Mouse (Mus musculus): ENCODE data around the gene Gm10401. TPM values are rescaled to one million over a fixed set of nuclear protein-coding genes. Genes with fewer than 3 reads are reported as not detected.
"Not testable (repeated sequence)": the region's sequence is repeated elsewhere in the genome, so short reads cannot be mapped to it uniquely, and the experiment has no call there.

Gm10401 gene
- polyA plus RNA-seq, 1 experiment from 2014 or later, result 46.5 TPM

DNA sequence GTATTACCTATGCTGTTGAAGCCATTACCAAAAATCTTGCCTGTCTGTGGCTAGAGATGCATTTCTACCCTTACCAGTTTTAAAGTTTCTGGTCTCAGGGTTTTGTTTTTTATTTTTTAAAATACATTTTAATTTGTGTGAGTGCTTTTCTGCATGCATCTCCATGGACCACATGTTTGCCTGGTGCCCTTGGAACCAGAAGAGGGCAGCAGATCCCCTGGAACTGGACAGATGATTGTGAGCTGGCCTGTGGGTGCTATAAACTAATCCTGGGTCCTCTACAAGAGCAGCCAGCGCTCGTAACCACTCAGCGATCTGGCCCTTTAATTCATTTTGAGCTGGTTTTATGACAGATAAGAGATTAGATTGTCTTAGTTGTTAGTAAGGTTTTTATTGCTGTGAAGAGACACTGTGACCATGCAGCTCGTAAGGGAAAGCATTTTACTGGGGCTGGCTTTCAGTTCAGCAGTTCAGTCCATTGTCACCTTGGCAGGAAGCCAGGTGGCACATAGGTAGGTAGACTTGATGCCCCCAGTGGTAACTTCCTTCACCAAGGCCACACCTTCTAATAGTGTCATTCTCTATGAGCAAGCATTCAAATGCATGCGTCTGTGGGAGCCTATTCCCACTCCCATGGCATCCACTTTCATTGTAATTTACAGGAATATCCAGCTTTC lies 8.4 kb downstream of the Gm10401 start:
- H3K36me3 ChIP-seq (ENCODE audit: control insufficient read depth, insufficient read depth, low read length), result peaks cover 82% of the 10 kb centered on the region

DNA sequence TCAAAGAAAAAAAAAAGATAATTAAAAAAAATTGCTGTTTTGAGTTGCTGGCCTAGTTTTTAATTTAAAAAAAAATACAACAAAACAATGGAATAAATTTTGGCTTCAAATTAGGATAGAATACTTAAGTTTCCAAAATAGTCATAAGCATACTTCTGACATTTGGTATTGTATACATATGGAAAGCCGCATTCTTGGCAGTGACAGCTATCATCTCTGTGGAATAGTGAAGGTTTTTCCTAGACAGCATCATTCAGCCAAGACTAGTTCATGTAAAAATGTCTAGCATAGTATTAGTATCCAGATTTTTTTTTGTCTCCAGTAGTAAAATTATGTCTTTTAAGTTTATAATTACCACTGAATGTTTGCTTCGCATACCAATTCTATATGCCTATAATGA lies 12.4 kb downstream of the Gm10401 start:
- no peak overlapping the region for H3K4me3 ChIP-seq (ENCODE audit: low read depth, low read length)
- no peak for ATAC-seq (replicated peaks; ENCODE audit: low FRiP score, low TSS enrichment, low read depth)
- no peak for DNase-seq (ENCODE audit: low spot score)
- no peak overlapping the region for H3K9ac ChIP-seq (ENCODE audit: low read length)
- H3K9me3 ChIP-seq (ENCODE audit: control insufficient read depth, low read length), result no peaks in the 10 kb centered on the region; the same call in 1 of the 2 replicates
- H3K27me3 ChIP-seq (replicated peaks; ENCODE audit: control insufficient read depth, insufficient read depth, low read length), result no peaks in the 10 kb centered on the region
- H3K27ac ChIP-seq (ENCODE audit: low read depth), result no peak overlapping the region
- WGBS, result 98% methylated on average over 2 of the region's 2 CpGs
- H3K4me2 ChIP-seq (ENCODE audit: low read length), result no peak overlapping the region
- H3K4me1 ChIP-seq (replicated peaks; ENCODE audit: control insufficient read depth, insufficient read depth, low read length), result no peaks in the 10 kb centered on the region
- peaks cover 93% of the 10 kb centered on the region for H3K36me3 ChIP-seq (ENCODE audit: control insufficient read depth, insufficient read depth, low read length)

More for the DNA sequence above, 8.4 kb downstream of the Gm10401 start:
- Histone ChIP-seq H3K27ac (ENCODE audit: low read depth) (no peak overlapping the region), H3K4me3 (ENCODE audit: low read depth, low read length) (no peak overlapping the region), H3K9me3 (ENCODE audit: control insufficient read depth, low read length) (no peaks in the 10 kb centered on the region; the same call in 1 of the 2 replicates), H3K9ac (ENCODE audit: low read length) (no peak overlapping the region), H3K27me3 (replicated peaks; ENCODE audit: control insufficient read depth, insufficient read depth, low read length) (no peaks in the 10 kb centered on the region), H3K4me2 (ENCODE audit: low read length) (no peak overlapping the region), H3K4me1 (replicated peaks; ENCODE audit: control insufficient read depth, insufficient read depth, low read length) (no peaks in the 10 kb centered on the region)
- DNase-seq (ENCODE audit: low spot score), result no peak
- WGBS, result 84% methylated on average over 5 of the region's 5 CpGs
- ATAC-seq (replicated peaks; ENCODE audit: low FRiP score, low TSS enrichment, low read depth), result no peak

- Histone ChIP-seq H3K27ac (ENCODE audit: low read depth) (no peak overlapping the region), H3K9ac (ENCODE audit: low read length) (no peak overlapping the region), H3K27me3 (replicated peaks; ENCODE audit: control insufficient read depth, insufficient read depth, low read length) (no peaks in the 10 kb centered on the region), H3K4me2 (ENCODE audit: low read length) (no peak overlapping the region), H3K9me3 (ENCODE audit: control insufficient read depth, low read length) (no peaks in the 10 kb centered on the region), H3K4me1 (replicated peaks; ENCODE audit: control insufficient read depth, insufficient read depth, low read length) (no peaks in the 10 kb centered on the region), H3K4me3 (ENCODE audit: low read depth, low read length) (no peak overlapping the region), H3K36me3 (ENCODE audit: control insufficient read depth, insufficient read depth, low read length) (peaks cover 73% of the 10 kb centered on the region)
- DNase-seq (ENCODE audit: low spot score) (no peak), ATAC-seq (replicated peaks; ENCODE audit: low FRiP score, low TSS enrichment, low read depth) (no peak)
- 84% methylated on average over 6 of the region's 6 CpGs for WGBS
Measured at GRCm38 (mm10) chr5:115083492-115083891, 14.6 kb downstream of the Gm10401 start.

- no peak overlapping the region for H3K27ac ChIP-seq (ENCODE audit: low read depth)
- no peak overlapping the region for H3K4me3 ChIP-seq (ENCODE audit: low read depth, low read length)
- peaks cover 56% of the 10 kb centered on the region for H3K36me3 ChIP-seq (ENCODE audit: control insufficient read depth, insufficient read depth, low read length)
- H3K4me2 ChIP-seq (ENCODE audit: low read length), result no peak overlapping the region
- H3K4me1 ChIP-seq (replicated peaks; ENCODE audit: control insufficient read depth, insufficient read depth, low read length), result no peaks in the 10 kb centered on the region
- H3K9ac ChIP-seq (ENCODE audit: low read length), result no peak overlapping the region
- ATAC-seq (replicated peaks; ENCODE audit: low FRiP score, low TSS enrichment, low read depth) (no peak), DNase-seq (ENCODE audit: low spot score) (no peak)
- 81% methylated on average over 5 of the region's 5 CpGs for WGBS
- H3K9me3 ChIP-seq (ENCODE audit: control insufficient read depth, low read length), result no peaks in the 10 kb centered on the region
- no peaks in the 10 kb centered on the region for H3K27me3 ChIP-seq (replicated peaks; ENCODE audit: control insufficient read depth, insufficient read depth, low read length)
Measured at GRCm38 (mm10) chr5:115081636-115082035, 16.5 kb downstream of the Gm10401 start.

DNA sequence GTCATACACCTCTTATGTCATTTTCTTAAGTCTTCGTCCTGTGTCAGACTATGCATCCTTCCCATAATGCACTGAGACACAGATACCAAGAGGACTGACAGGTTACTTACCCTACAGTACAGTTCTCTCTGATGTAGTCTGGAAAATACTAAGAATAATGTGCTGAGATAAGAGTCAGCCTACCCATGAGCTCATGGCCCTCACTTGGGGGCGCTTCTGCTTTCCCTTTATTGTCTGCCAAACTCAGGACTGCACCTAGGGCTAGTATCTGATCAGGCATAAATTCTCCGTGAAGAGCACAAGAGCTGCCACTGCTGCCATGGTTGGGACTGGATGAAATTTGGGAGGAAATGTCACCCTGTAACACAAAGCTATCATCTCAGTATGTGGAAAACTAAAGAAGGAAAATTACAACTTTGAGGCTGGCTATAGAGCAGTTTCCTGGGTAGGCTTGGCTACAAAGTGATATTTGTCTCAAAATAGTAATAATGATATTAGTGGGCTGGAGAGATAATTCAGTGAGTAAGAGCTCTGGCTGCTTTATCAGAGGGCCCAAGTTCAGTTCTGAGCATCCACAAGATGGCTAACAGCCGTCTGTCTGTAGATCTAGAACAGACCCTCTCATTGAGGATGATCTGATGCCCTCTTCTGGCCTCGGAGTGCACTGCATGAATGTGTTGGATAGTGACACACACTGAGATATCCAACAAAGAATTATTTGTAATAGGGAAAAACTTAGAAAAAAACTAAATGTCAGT lies 21.8 kb downstream of the Gm10401 start:
- Histone ChIP-seq H3K4me2 (ENCODE audit: low read length) (no peak overlapping the region), H3K36me3 (ENCODE audit: control insufficient read depth, insufficient read depth, low read length) (peaks cover 24% of the 10 kb centered on the region), H3K4me1 (replicated peaks; ENCODE audit: control insufficient read depth, insufficient read depth, low read length) (peaks cover 11% of the 10 kb centered on the region; the same call in 1 of the 2 replicates), H3K27me3 (replicated peaks; ENCODE audit: control insufficient read depth, insufficient read depth, low read length) (no peaks in the 10 kb centered on the region), H3K9ac (ENCODE audit: low read length) (no peak overlapping the region), H3K27ac (ENCODE audit: low read depth) (no peak overlapping the region), H3K4me3 (ENCODE audit: low read depth, low read length) (no peak overlapping the region), H3K9me3 (ENCODE audit: control insufficient read depth, low read length) (no peaks in the 10 kb centered on the region)
- 61% methylated on average over 5 of the region's 5 CpGs for WGBS
- ATAC-seq (replicated peaks; ENCODE audit: low FRiP score, low TSS enrichment, low read depth) (0 out of 2 replicates have a peak, but pooled peaks have one; percentile 47), DNase-seq (ENCODE audit: low spot score) (peak; percentile 82)

- no peak overlapping the region for H3K4me2 ChIP-seq (ENCODE audit: low read length)
- whole genome bisulfite sequencing, result 61% methylated on average over 4 of the region's 4 CpGs
- DNase-seq (ENCODE audit: low spot score), result no peak
- no peak overlapping the region for H3K4me3 ChIP-seq (ENCODE audit: low read depth, low read length)
- ATAC-seq (replicated peaks; ENCODE audit: low FRiP score, low TSS enrichment, low read depth), result no peak; the same call in 1 of the 2 replicates
- no peak overlapping the region for H3K27ac ChIP-seq (ENCODE audit: low read depth)
- H3K9me3 ChIP-seq (ENCODE audit: control insufficient read depth, low read length), result no peaks in the 10 kb centered on the region
- no peak overlapping the region for H3K9ac ChIP-seq (ENCODE audit: low read length)
- peaks cover 16% of the 10 kb centered on the region for H3K36me3 ChIP-seq (ENCODE audit: control insufficient read depth, insufficient read depth, low read length)
- peaks cover 15% of the 10 kb centered on the region; the same call in 1 of the 2 replicates for H3K4me1 ChIP-seq (replicated peaks; ENCODE audit: control insufficient read depth, insufficient read depth, low read length)
- no peaks in the 10 kb centered on the region for H3K27me3 ChIP-seq (replicated peaks; ENCODE audit: control insufficient read depth, insufficient read depth, low read length)
Measured at GRCm38 (mm10) chr5:115074749-115075148, 23.3 kb downstream of the Gm10401 start.

GRCm38 (mm10) chr5:115073306-115073705 lies 24.8 kb downstream of the Gm10401 start:
- not testable (repeated sequence) for ATAC-seq (replicated peaks; ENCODE audit: low FRiP score, low TSS enrichment, low read depth); H3K4me2 ChIP-seq (ENCODE audit: low read length); H3K9ac ChIP-seq (ENCODE audit: low read length); H3K4me3 ChIP-seq (ENCODE audit: low read depth, low read length); H3K9me3 ChIP-seq (ENCODE audit: control insufficient read depth, low read length); DNase-seq (ENCODE audit: low spot score); H3K27ac ChIP-seq (ENCODE audit: low read depth); H3K27me3 ChIP-seq (replicated peaks; ENCODE audit: control insufficient read depth, insufficient read depth, low read length)
- Histone ChIP-seq H3K4me1 (replicated peaks; ENCODE audit: control insufficient read depth, insufficient read depth, low read length) (peaks cover 15% of the 10 kb centered on the region; the same call in 1 of the 2 replicates), H3K36me3 (ENCODE audit: control insufficient read depth, insufficient read depth, low read length) (peaks cover 16% of the 10 kb centered on the region)
- 38% methylated on average over 8 of the region's 8 CpGs for whole genome bisulfite sequencing

GRCm38 (mm10) chr5:115072143-115072542 lies 26.0 kb downstream of the Gm10401 start:
- ATAC-seq (replicated peaks; ENCODE audit: low FRiP score, low TSS enrichment, low read depth) (no peak; the same call in 1 of the 2 replicates), DNase-seq (ENCODE audit: low spot score) (peak; percentile 61)
- Histone ChIP-seq H3K4me2 (ENCODE audit: low read length) (no peak overlapping the region), H3K4me1 (replicated peaks; ENCODE audit: control insufficient read depth, insufficient read depth, low read length) (peaks cover 15% of the 10 kb centered on the region; the same call in 1 of the 2 replicates), H3K9me3 (ENCODE audit: control insufficient read depth, low read length) (no peaks in the 10 kb centered on the region), H3K27me3 (replicated peaks; ENCODE audit: control insufficient read depth, insufficient read depth, low read length) (no peaks in the 10 kb centered on the region), H3K27ac (ENCODE audit: low read depth) (no peak overlapping the region), H3K9ac (ENCODE audit: low read length) (no peak overlapping the region), H3K4me3 (ENCODE audit: low read depth, low read length) (no peak overlapping the region), H3K36me3 (ENCODE audit: control insufficient read depth, insufficient read depth, low read length) (peaks cover 16% of the 10 kb centered on the region)
- WGBS, result 62% methylated on average over 7 of the region's 7 CpGs
